Mouse (Mus musculus): ENCODE results near the gene Gm36028.

Gm36028 gene

GRCm38 (mm10) chr16:37860213-37860612, 733 bp downstream of the Gm36028 start:
- no peak for DNase-seq (ENCODE audit: low spot score)

GRCm38 (mm10) chr16:37857495-37857894, 3.5 kb downstream of the Gm36028 start:
- DNase-seq (ENCODE audit: low spot score), result no peak

- no peak for DNase-seq (ENCODE audit: low spot score)
Observed at GRCm38 (mm10) chr16:37856327-37856726, 4.6 kb downstream of the Gm36028 start.

GRCm38 (mm10) chr16:37855583-37855982, 5.4 kb downstream of the Gm36028 start:
- no peak for DNase-seq (ENCODE audit: low spot score)

- DNase-seq (ENCODE audit: low spot score), result no peak
Observed at GRCm38 (mm10) chr16:37854593-37854992, 6.4 kb downstream of the Gm36028 start.

- DNase-seq (ENCODE audit: low spot score), result no peak
Observed at GRCm38 (mm10) chr16:37854054-37854453, 6.9 kb downstream of the Gm36028 start.

- peak; percentile 20 for DNase-seq (ENCODE audit: low spot score)
Observed at GRCm38 (mm10) chr16:37853279-37853678, 7.7 kb downstream of the Gm36028 start.

GRCm38 (mm10) chr16:37851366-37851765, 9.6 kb downstream of the Gm36028 start:
- DNase-seq (ENCODE audit: low spot score), result no peak

- DNase-seq (ENCODE audit: low spot score), result no peak
Observed at GRCm38 (mm10) chr16:37847081-37847480, 13.9 kb downstream of the Gm36028 start.

- DNase-seq (ENCODE audit: low spot score), result peak; percentile 63
Observed at GRCm38 (mm10) chr16:37845202-37845925, 15.6 kb downstream of the Gm36028 start.

- DNase-seq (ENCODE audit: low spot score), result no peak
Observed at GRCm38 (mm10) chr16:37843740-37844139, 17.2 kb downstream of the Gm36028 start.

- no peak for DNase-seq (ENCODE audit: low spot score)
Observed at GRCm38 (mm10) chr16:37842439-37842838, 18.5 kb downstream of the Gm36028 start.

GRCm38 (mm10) chr16:37837571-37837970, 23.4 kb downstream of the Gm36028 start:
- DNase-seq (ENCODE audit: low spot score), result no peak

- DNase-seq (ENCODE audit: low spot score), result no peak
Observed at GRCm38 (mm10) chr16:37831041-37831440, 29.9 kb downstream of the Gm36028 start.

GRCm38 (mm10) chr16:37826286-37826685, 34.7 kb downstream of the Gm36028 start:
- no peak for DNase-seq (ENCODE audit: low spot score)

GRCm38 (mm10) chr16:37824778-37825505, 36.0 kb downstream of the Gm36028 start:
- DNase-seq (ENCODE audit: low spot score), result no peak

GRCm38 (mm10) chr16:37823949-37824348, 37.0 kb downstream of the Gm36028 start:
- DNase-seq (ENCODE audit: low spot score), result no peak

GRCm38 (mm10) chr16:37817986-37818385, 43.0 kb downstream of the Gm36028 start:
- DNase-seq (ENCODE audit: low spot score), result no peak

- peak; percentile 83 for DNase-seq (ENCODE audit: low spot score)
Observed at GRCm38 (mm10) chr16:37814383-37814971, 46.5 kb downstream of the Gm36028 start.

GRCm38 (mm10) chr16:37813691-37814382, 47.1 kb downstream of the Gm36028 start:
- DNase-seq (ENCODE audit: low spot score), result no peak

- DNase-seq (ENCODE audit: low spot score), result no peak
Observed at GRCm38 (mm10) chr16:37812474-37812886, 48.5 kb downstream of the Gm36028 start.

GRCm38 (mm10) chr16:37811874-37812273, 49.1 kb downstream of the Gm36028 start:
- no peak for DNase-seq (ENCODE audit: low spot score)
